Mouse (Mus musculus): ENCODE data around the gene Col16a1.

GRCm38 (mm10) chr4:130078816-130079485 is 31.3 kb downstream of the Col16a1 start:
- no peak for TF ChIP-seq CTCF (IDR thresholded peaks at IDR 0.05; ENCODE audit: borderline replicate concordance, extremely low read depth, insufficient read depth, insufficient read length)
- TF ChIP-seq POLR2A (IDR thresholded peaks at IDR 0.05; ENCODE audit: borderline replicate concordance, extremely low read depth, insufficient read depth, insufficient read length, poor library complexity, severe bottlenecking), result no peak
